Mouse (Mus musculus) forebrain, embryonic 10.5 days (tissue): Measurements from ENCODE around the gene Atn1. TPM values are rescaled to one million over a fixed set of nuclear protein-coding genes. Genes with fewer than 3 reads are reported as not detected.

Experiments used
- DNase-seq: peaks from one replicate; pipeline ENCODE4 v3.0.0-alpha.2; 2017; ENCODE audit warnings: low spot score; ENCODE audit errors: extremely low spot score
- H3K27ac ChIP-seq: fragments of 300-500 bp; sonication (generic); 2 replicates; pipeline ENCODE4 v1.5.1; 2016; ENCODE audit warnings: mild to moderate bottlenecking
- H3K27me3 ChIP-seq: fragments of 300-500 bp; sonication (generic); 2 replicates; pipeline ENCODE4 v1.6.1; 2016; ENCODE audit warnings: mild to moderate bottlenecking; ENCODE audit not compliant: poor library complexity, severe bottlenecking
- H3K36me3 ChIP-seq: fragments of 300-500 bp; sonication (generic); replicated peaks from 2 replicates; pipeline ENCODE4 v1.6.1; 2016; ENCODE audit warnings: mild to moderate bottlenecking, moderate library complexity
- H3K4me1 ChIP-seq: fragments of 300-500 bp; sonication (generic); 2 replicates; pipeline ENCODE4 v1.6.1; 2016
- H3K4me3 ChIP-seq: fragments of 300-500 bp; sonication (generic); 2 replicates; pipeline ENCODE4 v1.5.1; 2016; ENCODE audit warnings: mild to moderate bottlenecking, moderate library complexity
- H3K9me3 ChIP-seq: fragments of 300-500 bp; sonication (generic); 2 replicates; pipeline ENCODE4 v1.6.1; 2016; ENCODE audit warnings: mild to moderate bottlenecking, moderate library complexity
- WGBS: fragments of 180-500 bp; shearing (Covaris S2); methylation state at CpG from one replicate; pipeline ENCODE4 v1.1.7; 2016; 5-methylcytosine and 5-hydroxymethylcytosine counted together
- polyA plus RNA-seq: library from polyadenylated mRNA; unstranded; fragments of >200 nt; fragmentation: Nextera tagmentation; extraction: Ambion mirVana; gene quantifications from 2 replicates; pipeline ENCODE4 v1.2.1, GENCODE M21; 2016

The Atn1 gene
- polyA plus RNA-seq, 1 experiment from 2014 or later, result 12.5 TPM

DNA sequence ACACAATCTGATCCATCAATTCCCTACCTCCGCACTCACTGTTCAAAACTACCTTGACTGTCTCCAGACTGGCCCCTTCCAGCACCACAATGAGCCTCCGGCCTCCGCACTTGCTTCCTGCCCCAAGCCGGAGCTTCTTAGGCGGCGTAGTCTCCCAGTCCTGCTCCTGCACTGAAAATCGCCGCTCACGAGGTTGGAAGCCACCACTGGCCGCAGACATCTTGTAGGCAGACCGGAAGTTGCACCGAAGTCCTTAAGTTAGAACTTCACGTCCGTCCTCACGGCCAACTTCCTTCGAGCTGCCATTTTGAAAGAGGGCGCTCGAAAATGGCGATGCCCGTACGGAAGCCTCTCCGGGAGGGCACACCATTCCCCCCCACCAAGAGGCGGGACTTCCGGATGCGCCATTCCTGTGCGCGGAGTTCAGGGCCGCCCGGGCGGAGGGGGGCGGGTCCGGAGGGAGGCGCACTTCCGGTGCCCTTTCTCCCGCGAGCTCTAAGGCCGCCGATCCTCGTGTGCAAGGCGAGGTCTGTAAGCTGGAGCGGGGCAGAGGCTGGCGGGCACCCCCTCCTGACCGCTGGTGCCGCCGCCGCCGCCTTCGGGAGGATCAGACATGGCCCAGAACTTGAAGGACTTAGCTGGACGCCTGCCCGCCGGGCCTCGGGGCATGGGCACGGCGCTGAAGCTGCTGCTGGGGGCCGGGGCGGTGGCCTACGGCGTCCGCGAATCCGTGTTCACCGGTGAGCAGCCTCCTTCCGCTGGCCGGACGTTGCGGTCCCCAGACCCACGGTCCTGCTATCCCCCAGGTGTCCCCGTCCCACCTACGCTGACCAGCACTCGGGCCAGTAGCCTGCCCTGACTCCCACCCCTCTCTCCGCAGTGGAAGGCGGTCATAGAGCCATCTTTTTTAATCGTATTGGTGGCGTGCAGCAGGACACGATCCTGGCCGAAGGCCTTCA is 44.2 kb downstream of the Atn1 start, which contains the start of the genes Emg1 and Phb2:
Emg1 (minus strand) TSS at position 355 of the 959 bp plus-strand sequence.
Phb2 (plus strand) TSS at position 513 of the 959 bp plus-strand sequence.
- DNase-seq, result peak; percentile 98
- Histone ChIP-seq H3K27ac (peak within 1 kb of the TSS; percentile 93), H3K36me3 (peaks cover 76% of the 10 kb centered on the region), H3K4me3 (peak within 1 kb of the TSS; percentile 90), H3K27me3 (no peaks in the 10 kb centered on the region), H3K4me1 (peaks cover 40% of the 10 kb centered on the region), H3K9me3 (no peaks in the 10 kb centered on the region)
- WGBS, result under 1% methylated on average over 74 of the region's 76 CpGs

DNA sequence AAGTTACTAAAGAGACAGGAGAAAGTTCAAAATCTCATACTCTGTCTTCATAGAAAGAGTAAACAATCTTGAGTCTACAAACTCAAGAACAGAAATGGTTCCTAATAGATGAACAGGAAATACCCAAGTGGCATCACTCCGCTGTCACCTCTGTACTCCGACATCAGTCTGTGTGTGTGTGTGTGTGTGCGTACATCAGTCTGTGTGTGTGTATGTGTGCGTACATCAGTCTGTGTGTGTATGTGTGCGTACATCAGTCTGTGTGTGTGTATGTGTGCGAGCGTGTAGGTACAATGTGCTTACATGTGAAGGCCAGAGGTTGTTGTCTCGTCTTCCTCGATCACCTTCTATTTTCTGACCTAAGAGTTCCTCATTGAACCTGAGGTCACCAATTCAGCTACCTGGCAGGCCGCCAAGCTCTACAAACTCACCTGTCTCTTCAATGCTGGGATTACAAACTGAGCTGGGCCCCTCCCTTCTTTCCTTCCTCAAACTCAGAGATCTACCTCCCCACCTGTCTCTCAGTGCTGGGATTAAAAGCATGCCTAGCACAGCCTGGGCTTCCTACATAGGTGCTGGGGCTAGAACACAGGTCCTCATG is 47.9 kb downstream of the Atn1 start:
- Histone ChIP-seq H3K36me3 (peaks cover 76% of the 10 kb centered on the region), H3K4me1 (peaks cover 30% of the 10 kb centered on the region), H3K27me3 (no peaks in the 10 kb centered on the region), H3K9me3 (no peaks in the 10 kb centered on the region), H3K4me3 (no peak overlapping the region), H3K27ac (no peak overlapping the region)
- 95% methylated on average over 10 of the region's 10 CpGs for WGBS
- DNase-seq, result no peak

DNA sequence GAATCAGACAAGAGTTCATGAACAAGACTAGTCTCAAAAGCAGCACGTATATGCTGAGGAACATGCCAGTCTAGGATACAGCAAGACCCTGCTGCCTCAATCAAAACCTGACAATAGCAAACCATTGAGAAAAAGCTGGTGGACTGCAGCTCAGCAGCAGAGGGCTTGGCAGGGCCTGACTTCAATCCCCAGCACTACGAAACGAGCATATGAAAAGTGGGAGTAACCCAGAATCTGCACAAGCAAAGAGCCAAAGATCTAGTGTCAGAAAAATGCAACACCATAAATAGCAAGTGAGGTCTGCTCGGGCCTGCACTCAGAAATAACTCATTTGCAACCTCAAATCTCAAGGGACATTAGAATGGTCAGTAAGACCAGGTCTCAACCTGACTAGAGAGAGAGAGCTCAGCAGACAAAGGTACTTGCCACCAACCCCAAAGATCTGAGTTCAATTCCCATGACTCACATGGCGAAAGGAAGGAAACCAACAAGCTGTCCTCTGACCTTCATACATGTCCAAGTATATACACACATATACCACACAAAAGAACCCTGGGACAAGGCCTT is 50.2 kb downstream of the Atn1 start:
- Histone ChIP-seq H3K4me3 (no peak overlapping the region), H3K27me3 (no peaks in the 10 kb centered on the region), H3K27ac (no peak overlapping the region), H3K9me3 (no peaks in the 10 kb centered on the region), H3K4me1 (peaks cover 20% of the 10 kb centered on the region), H3K36me3 (peaks cover 97% of the 10 kb centered on the region)
- WGBS, result 92% methylated on average over 5 of the region's 5 CpGs
- DNase-seq, result no peak

DNA sequence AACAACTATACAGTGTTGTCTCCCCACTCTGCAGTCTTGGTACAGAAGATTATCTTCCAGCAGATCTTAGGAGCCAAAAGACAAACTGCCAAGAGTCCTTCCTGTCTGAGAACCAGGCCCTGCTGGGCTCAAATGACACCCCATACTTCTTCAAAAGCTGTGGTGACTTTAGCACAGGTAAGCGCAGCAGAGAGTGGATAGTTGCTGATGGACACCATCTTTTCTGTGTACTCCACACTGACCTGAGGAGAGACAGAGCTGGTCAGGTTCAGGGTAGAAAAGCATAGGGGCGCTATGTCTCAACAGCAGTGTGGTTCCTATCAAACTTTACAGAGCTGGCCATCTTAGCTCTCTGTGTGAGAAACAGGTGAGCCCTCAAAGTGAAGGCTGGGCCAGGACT is 51.9 kb downstream of the Atn1 start:
- WGBS, result 96% methylated on average over 2 of the region's 2 CpGs
- Histone ChIP-seq H3K27me3 (no peaks in the 10 kb centered on the region), H3K36me3 (peaks cover 100% of the 10 kb centered on the region), H3K9me3 (no peaks in the 10 kb centered on the region), H3K4me1 (peaks cover 3% of the 10 kb centered on the region), H3K4me3 (no peak overlapping the region), H3K27ac (no peak overlapping the region)
- DNase-seq, result no peak

DNA sequence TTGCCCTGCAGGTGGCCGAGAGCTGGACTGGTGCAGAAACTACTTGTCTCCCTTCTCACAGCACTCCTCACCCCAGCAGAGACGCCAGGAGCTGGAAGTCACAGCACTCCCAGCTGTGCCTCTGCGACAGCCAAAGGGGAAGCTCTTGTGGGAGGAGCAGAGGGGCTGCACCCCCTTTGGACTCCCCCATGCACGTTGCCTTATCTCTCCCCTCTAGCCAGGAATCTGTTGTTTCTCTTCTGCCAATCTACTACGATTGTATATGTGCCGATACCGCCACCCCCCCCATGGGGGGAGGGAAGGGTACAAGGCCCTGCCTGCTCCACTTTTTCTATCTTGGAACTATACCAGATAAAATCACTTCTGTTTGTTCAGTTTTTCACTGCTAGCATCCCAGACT is 52.5 kb downstream of the Atn1 start:
- Histone ChIP-seq H3K36me3 (peaks cover 100% of the 10 kb centered on the region), H3K9me3 (no peaks in the 10 kb centered on the region), H3K4me3 (no peak overlapping the region), H3K27ac (no peak overlapping the region), H3K27me3 (no peaks in the 10 kb centered on the region), H3K4me1 (no peaks in the 10 kb centered on the region)
- DNase-seq, result no peak
- WGBS, result 86% methylated on average over 7 of the region's 7 CpGs

DNA sequence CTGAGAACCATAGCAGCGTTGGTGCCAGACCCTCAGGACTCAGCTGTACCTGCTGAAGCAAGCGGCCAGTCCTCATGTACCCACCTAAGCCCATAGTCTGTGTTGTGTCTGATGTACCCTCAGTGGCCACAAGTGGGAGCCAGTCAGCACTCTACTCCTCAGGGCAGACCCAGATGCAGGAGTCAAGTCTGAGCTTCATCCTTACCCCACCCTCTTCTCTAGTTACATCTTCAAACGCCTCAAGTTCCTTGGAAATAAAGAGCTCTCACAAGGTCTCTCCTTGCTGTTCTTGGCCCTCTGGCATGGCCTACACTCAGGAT is 53.6 kb downstream of the Atn1 start:
- 53% methylated on average over 3 of the region's 3 CpGs for whole genome bisulfite sequencing
- Histone ChIP-seq H3K4me1 (peaks cover 6% of the 10 kb centered on the region), H3K36me3 (peaks cover 93% of the 10 kb centered on the region), H3K4me3 (no peak overlapping the region), H3K27me3 (no peaks in the 10 kb centered on the region), H3K9me3 (no peaks in the 10 kb centered on the region), H3K27ac (no peak overlapping the region)
- DNase-seq, result peak; percentile 51

DNA sequence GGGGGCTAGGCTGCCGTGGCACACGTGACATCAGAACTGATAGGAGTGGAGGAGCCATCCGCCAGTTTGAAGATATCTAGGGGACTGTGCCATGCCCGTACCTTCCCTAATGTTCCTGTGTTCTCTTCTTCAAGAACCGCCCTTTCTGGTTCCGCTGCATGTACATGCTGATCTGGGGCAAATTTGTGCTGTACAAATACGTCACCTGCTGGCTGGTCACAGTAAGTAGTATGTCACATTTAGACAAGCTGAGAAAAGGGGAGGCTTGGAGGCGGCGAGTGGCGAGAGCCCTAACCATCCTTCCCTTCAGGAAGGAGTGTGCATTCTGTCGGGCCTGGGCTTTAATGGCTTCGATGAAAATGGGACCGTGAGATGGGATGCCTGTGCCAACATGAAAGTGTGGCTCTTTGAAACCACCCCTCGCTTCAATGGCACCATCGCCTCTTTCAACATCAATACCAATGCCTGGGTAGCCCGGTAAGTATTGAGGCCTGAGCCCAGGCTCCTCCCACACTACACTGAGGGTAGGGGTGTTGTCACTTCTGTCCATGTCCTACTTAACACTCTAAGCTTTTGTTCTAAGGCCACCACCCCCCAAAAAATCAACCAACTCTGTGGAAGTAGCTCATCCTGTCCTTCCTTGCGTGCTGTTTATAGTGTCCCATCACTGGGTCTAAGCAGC is 54.1 kb downstream of the Atn1 start:
- H3K4me1 ChIP-seq, result peaks cover 6% of the 10 kb centered on the region
- no peaks in the 10 kb centered on the region for H3K9me3 ChIP-seq
- H3K27me3 ChIP-seq, result no peaks in the 10 kb centered on the region
- peaks cover 88% of the 10 kb centered on the region for H3K36me3 ChIP-seq
- no peak overlapping the region for H3K4me3 ChIP-seq
- DNase-seq, result no peak
- WGBS, result 95% methylated on average over 17 of the region's 17 CpGs
- no peak overlapping the region for H3K27ac ChIP-seq

DNA sequence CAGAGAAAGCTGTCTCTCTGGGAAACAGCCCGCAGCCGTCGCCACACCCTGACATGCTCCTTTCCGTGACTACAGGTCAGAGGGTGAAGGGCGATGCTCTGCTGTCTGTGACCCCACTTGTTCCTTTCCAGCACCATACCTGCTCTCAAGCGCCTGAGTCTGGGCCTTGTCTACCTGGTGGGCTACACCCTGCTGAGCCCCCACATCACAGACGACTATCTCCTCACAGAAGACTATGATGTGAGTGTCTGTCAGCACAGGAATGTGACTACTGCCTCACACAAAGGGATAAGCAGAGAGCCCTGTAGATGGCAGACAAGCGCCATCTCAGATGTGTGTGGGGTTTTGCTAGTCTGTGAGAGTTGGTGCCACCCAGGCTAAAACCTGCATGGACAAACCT is 55.0 kb downstream of the Atn1 start:
- Histone ChIP-seq H3K4me3 (no peak overlapping the region), H3K36me3 (peaks cover 79% of the 10 kb centered on the region), H3K27me3 (no peaks in the 10 kb centered on the region), H3K9me3 (no peaks in the 10 kb centered on the region), H3K4me1 (peaks cover 6% of the 10 kb centered on the region), H3K27ac (no peak overlapping the region)
- 83% methylated on average over 8 of the region's 8 CpGs for WGBS
- DNase-seq, result no peak

DNA sequence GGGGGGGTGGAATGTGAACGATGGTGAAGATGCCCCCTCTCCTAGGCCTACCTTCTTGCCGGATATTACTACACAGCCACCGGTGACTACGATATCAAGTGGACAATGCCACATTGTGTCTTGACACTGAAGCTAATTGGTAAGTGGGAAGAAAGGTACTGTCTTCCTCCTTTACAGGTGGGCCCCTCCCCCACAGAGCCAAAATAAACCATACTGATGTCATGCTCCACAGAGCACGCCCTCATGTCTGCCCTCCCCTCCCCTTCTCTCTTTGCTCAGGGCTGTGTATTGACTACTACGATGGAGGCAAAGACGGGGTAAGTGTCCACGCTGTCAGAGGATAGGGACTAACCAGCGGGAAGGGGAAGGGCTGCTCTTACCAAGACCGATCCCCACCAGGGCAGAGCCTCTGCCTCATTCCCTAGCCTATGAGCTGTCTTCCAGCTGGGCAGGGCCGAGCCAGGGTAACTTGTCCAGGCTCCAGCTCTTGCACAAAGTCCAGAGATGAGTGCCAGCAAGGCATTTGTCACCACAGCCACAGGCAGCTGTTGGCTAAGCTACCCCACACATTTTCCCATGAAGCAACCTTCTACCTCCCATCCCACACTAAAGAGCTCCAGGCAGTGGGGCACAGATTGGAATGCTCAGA is 56.2 kb downstream of the Atn1 start:
- no peaks in the 10 kb centered on the region for H3K9me3 ChIP-seq
- 92% methylated on average over 11 of the region's 11 CpGs for WGBS
- H3K36me3 ChIP-seq, result peaks cover 67% of the 10 kb centered on the region
- H3K27me3 ChIP-seq, result no peaks in the 10 kb centered on the region
- no peak for DNase-seq
- H3K4me3 ChIP-seq, result no peak overlapping the region
- peaks cover 6% of the 10 kb centered on the region for H3K4me1 ChIP-seq
- no peak overlapping the region for H3K27ac ChIP-seq

DNA sequence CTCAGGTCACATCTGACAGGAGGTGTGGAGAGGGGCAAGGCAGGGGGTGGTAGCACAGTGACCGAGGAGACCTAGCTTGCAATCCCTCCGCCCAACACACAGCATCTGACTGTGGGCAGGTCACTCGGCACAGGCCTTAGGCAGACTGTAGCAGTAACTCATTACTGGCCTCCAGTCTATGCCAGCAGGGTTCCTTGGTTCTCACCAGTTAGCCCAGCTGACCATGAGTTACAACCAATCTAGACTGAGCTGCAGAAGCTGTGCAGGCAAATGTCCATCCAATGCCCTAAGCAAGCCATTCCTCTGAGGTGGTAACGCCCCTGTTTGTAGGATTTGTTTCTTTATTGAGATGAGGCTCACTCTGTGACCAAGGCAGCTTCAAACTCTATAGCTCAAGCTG is 57.0 kb downstream of the Atn1 start:
- Histone ChIP-seq H3K4me1 (peaks cover 6% of the 10 kb centered on the region), H3K36me3 (peaks cover 60% of the 10 kb centered on the region), H3K9me3 (no peaks in the 10 kb centered on the region), H3K27me3 (no peaks in the 10 kb centered on the region), H3K4me3 (no peak overlapping the region), H3K27ac (no peak overlapping the region)
- DNase-seq, result no peak
- WGBS, result 95% methylated on average over 4 of the region's 4 CpGs

DNA sequence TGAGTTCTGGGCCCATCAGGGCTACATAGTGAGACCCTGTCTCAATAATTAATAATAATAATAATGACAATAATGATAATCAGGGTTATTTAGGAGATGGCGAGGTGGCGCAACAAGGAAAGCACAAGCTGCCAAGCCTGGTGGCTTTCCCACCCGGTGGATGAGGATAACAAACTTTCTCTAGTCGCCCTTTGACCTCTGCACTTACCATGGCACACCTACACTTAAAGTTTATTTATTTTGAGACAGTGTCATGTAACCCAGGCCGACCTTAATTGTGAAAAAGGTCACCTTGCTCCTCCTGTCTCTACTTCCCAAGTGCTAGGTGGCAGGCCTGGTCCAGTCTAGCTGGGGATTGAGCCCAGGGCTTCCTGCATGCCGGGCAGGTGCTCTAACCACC is 57.6 kb downstream of the Atn1 start:
- no peak for DNase-seq
- 88% methylated on average over 6 of the region's 6 CpGs for WGBS
- H3K27me3 ChIP-seq, result no peaks in the 10 kb centered on the region
- no peak overlapping the region for H3K4me3 ChIP-seq
- H3K36me3 ChIP-seq, result peaks cover 53% of the 10 kb centered on the region
- H3K9me3 ChIP-seq, result no peaks in the 10 kb centered on the region
- H3K4me1 ChIP-seq, result peaks cover 9% of the 10 kb centered on the region
- H3K27ac ChIP-seq, result no peak overlapping the region

DNA sequence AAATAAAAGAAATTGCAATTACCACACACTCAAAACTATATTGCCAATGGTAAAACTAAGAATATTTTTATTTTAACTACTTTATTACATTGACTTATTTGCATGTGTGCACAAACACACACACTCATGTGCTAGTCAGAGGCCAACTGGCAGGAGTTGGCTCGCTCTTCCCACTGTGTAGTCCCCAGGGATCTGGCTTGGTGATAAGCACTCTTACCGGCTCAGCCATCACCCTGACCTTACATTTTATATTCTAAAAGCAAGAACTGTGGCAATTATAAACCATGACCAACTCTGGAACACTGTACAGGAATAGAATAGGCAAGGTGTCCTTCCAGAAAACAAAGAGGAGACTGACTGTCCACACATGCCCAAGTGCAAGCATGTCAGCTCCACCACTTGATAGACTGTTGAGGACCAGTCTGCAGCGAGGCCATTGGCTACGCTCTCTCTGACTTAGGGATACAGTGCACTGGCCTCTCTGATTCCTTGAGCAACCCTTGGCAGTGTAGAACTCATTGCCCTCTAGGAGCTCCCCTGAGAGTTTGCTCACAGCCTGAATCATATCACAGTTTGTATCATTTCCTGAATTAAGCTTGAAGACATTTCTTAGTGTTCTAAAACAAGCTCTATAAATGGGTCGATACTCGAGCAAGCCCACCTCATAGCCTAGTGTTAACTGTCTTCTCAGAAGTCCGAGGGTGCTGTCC is 59.7 kb downstream of the Atn1 start:
- WGBS, result 93% methylated on average over 7 of the region's 7 CpGs
- no peak for DNase-seq
- peaks cover 32% of the 10 kb centered on the region for H3K36me3 ChIP-seq
- no peaks in the 10 kb centered on the region for H3K27me3 ChIP-seq
- H3K4me1 ChIP-seq, result peaks cover 9% of the 10 kb centered on the region
- no peak overlapping the region for H3K27ac ChIP-seq
- H3K4me3 ChIP-seq, result no peak overlapping the region
- no peaks in the 10 kb centered on the region for H3K9me3 ChIP-seq
